Mouse (Mus musculus): Measurements from ENCODE around the gene Nectin2.
A peak's percentile ranks its signal among the peaks of the same experiment; 100 is the strongest.

Nectin2 gene

DNA sequence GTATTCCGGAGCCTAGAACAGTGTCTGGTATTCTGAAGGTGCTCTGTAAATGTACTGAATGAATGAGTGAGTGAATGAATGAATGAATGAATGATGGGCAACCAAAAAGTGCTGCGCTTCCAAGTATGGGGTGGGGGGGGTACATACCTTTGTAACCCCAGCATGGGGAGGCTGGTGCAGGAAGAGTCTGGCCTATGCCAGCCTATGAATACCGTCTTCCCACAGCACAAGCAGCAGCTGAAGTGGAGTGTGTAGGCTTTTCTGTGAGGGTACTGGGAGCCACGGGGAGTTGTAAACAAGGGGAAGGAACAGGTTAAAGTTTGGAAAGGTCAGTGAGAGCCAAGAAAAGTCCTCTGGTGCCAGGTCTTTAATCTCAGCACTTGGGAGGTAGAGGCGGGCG is 6.5 kb downstream of the Nectin2 start:
- no peak for DNase-seq

GRCm38 (mm10) chr7:19742468-19742867 is 7.8 kb downstream of the Nectin2 start:
- no peak for DNase-seq

DNA sequence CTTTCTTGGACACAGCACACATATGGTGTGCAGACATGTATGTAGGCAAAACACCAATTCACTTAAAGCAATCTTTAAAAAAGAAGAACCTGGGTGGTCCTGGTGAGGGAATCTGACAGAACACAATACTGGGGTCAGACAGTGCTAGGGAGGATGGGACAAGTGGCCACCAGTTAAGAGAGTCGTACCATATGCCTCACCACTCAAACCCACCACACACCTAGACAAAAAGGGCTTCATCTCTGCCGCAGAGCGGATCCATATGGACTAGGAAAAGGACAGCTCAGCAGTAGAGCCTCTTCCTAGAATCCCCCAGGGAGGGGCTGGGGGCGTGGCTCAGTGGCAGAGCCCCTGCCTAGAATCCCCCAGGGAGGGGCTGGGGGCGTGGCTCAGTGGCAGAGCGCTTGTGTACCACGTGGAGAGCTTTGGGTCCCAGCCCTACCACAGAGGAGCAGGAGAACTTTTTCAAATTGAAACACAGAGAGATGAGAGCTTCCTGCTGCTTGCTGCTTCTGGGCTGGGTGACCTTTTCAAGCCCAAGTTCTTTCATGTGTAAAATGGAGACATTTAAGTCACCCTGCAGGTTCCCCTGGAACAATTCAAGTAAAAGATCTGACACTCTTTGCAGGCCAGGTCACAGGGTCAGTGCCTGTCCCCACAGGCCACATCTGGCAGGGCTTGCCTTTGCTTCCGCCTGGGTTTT is 8.8 kb downstream of the Nectin2 start:
- DNase-seq: peak; percentile 37

- peak; percentile 45 for DNase-seq
Observed at GRCm38 (mm10) chr7:19740269-19740668, 10.0 kb downstream of the Nectin2 start.

DNA sequence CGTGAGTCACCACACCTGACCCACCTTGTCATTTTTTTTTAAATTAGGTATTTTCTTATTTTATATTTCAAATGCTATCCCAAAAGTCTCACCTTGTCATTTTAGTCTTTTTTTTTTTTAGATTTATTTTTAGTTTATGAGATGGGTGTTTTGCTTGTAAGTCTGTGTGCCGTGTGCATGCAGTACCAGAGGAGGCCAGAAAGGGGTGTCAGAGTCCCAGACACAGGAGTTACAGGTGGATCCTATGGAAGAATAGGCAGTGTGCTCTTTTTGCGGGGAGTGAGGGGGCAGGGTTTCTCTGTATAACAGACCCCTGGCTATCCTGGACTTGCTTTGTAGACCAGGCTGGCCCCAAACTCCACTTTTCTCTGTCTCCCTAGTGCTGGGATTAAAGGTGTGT is 11.5 kb downstream of the Nectin2 start:
- no peak for DNase-seq

DNA sequence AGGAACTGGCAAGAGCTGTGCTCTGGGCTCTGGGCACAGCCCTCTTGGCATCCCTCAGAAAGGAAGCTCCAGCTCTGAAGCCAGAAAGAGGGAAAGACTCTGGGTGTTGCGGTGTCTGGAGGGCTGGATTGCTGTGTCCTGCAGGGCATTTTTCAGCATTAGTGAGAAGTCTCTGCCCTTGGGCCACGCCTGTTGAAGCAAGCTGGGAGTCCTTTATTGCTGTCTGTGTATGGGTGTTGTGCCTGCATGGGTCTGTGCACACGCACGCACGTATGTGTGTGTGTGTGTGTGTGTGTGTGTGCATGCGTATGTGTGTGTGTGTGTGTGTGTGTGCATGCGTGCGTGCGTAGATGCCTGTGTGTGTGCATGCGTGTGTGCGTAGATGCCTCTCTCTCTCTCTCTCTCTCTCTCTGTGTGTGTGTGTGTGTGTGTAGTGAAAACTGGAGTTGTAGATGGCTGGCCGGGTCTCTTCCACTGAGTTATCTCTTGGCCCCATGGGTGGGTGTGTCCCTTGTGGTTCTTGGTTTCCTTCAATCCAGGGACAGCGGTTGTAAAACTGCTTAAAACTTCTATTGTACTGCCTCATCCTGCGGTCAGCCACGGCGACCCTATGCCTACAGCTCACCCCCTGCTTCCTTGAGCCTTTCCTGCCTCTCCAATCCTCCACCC is 13.8 kb downstream of the Nectin2 start:
- DNase-seq: peak; percentile 78

DNA sequence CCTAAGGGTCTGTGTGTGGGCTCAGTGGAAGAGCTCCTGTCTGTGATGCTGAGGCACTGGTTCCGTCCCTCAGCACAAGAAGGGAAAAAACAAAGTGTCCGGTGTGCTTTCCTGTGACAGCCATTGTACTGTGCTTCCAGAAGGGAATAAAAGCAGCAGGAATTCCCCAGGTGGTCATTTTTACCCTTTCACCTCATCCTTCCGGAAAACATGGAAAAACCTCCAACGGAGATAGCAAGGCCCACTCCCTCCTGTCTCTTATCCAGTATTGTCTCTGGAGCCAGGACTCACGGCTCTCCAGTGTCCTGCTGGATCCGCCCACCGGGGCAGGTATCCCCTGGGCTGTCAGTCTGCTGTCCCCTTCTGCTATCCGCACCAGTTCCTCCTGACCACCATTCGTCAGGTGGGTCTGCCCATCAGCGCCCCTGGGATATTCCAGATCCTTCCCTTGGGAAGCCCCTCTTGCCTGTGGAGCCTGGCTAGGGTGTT is 16.1 kb downstream of the Nectin2 start:
- DNase-seq: no peak

DNA sequence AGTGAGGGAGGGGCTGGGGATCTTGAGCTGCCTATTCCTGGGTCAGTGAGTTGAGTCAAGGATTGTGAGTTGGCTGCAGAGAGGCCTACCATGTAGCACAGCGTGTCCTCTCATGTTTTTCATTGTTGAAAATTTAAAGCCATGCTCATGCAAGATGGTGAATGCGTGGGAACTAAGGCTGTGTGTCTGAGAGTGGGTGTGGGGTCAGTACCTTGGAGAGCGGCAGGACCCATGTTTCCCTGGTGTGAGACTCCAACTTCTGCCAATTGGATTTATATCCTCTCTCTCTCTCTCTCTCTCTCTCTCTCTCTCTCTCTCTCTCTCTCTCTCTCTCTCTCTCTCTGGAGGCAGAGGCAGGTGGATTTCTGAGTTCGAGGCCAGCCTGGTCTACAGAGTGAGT is 23.7 kb downstream of the Nectin2 start:
- DNase-seq: no peak

DNA sequence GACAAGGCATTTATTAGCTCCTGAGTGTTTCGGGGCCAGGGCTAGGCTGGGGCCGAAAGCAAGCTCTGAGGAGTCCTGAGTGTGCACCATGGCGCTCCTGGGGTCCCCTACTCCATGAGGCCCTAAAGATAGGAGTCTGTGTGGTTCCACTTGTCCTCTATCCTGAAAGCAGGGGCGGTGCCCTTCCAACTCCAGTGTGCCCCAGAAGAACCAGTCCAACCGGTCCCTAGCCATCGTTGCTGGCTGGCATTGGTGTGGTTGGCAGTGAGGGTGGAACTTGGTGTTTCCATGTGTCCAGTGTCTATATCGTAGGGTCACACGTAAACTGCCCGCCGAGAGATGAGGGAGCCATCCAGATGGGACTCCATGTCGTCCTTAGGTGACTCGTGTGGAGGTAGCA is 26.1 kb downstream of the Nectin2 start:
- DNase-seq: no peak

DNA sequence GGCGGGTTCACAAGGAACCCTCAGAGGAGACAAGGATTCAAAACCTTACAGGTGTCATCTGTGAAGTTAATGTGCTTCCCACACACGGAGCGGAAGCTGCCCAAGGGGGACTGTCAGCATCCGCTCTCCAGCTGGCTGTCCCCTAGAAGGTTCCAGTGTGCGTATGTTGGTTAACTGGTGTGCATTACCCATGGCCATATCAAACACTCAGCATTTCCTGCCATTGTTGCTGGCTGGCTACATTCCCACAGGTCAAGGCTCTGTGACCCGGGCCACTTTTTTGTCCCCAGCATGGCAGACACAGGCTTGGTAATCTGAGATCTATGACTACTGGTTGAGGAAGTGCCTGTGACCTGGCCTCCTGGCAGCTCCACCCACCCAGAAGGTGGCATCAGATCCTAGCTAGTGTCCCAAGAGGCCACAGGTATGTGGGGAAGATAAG is 27.5 kb downstream of the Nectin2 start:
- DNase-seq: no peak

DNA sequence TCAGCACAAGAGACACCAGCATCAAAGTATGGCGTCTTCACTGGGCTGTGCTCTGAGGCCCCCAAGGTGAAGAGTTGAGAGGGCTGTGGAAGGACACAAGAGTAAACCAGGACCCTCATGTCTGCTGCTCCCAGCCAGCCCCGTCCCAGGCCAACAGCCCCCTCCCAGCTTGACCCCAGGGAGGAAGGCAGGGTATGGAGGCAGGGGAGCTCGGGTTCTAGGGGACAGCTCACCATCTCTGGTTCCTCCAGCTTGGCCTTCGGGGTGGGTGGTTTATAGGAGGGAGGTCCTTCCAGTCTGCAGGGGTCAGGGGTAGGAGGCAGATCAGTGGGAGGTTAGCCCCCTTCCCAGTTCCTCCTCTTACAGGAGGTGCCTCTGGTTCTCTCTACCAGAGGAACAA is 31.1 kb downstream of the Nectin2 start:
- no peak for DNase-seq

- no peak for DNase-seq
Observed at GRCm38 (mm10) chr7:19718297-19718952, 31.9 kb downstream of the Nectin2 start.

DNA sequence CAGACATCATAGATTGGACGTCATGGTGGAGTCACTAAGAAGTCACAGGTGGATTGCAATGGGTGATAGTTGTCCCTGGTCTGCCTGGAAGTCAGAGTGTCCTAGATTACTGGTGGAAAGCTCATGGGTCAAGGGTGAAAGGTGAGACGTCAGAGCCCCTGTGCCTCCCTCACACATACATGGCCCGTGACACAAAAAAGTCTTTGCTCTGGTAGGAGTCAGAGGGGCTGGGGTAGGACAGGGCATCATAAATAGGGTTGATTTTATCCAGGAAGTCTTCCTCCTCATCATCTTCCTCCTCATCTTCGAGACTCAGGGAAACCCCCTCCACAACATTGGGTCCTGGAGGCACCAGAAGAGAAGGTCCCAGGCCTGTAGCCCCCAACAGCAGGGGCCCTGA is 32.9 kb downstream of the Nectin2 start:
- no peak for DNase-seq

DNA sequence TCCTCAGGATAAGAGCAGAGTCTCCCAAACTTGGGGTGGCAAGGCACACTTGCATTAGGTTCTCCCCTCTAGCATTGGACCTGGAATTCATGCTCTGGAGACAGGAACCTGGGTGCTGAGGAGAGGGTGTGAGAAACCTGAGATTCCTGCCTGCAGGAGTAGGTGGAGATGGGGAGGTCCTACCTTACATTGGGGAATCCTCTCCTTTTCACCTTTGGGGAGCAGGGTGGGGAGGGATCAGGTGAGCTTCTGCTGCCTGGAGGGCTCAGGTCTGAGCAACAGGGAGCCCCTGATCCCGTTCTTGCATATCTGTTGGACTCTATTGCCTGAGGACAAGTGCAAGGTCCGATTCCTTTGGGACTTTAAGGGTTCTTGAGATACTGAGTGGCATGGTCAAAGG is 33.5 kb downstream of the Nectin2 start:
- DNase-seq: no peak

GRCm38 (mm10) chr7:19716055-19716682 is 34.1 kb downstream of the Nectin2 start:
- DNase-seq: no peak

- peak; percentile 99 for DNase-seq
Observed at GRCm38 (mm10) chr7:19715239-19716054, 34.8 kb downstream of the Nectin2 start, which contains the start of gene Tomm40. Gene Tomm40 (minus strand): TSS chr7:19715438.

DNA sequence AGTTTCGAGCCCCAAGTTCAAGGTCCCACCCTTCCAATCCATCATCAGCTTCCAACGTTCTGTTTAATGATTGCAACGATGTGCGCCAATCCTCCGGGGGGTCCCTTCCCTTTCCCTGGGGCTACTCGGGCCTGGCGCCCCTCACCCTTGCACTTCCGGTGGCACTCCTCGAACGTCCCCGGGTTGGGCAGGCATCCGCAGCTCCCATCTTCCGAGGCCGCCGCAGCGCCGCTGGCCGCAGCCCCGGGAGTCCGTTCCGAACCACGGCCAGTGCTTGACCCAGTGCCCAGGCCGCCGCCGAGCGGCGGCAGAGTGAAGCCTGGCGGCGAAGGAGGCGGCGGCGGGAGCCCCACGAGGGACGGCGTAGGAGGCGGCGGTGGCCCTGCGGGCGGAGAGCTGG is 35.4 kb downstream of the Nectin2 start:
- DNase-seq: no peak

GRCm38 (mm10) chr7:19713598-19713997 is 36.7 kb downstream of the Nectin2 start:
- no peak for DNase-seq

DNA sequence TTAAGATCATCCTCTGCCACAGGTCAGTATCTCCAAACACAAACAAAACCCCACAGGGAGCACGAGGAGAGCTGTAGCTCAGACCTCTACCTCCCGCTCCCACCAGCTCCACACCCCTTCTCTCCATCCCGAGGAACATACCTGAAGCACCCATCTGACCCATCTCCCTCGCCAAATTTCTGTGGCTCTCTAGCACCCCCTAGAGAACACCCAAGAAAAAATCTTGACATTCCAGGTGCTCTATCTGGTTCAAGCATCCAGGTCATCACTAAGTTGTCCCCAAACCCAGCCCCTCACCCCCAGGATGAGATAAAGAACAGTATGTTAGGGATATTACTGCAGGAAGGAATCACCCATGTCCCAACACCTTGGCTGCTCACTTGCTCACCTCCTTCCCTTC is 37.1 kb downstream of the Nectin2 start:
- DNase-seq: no peak

DNA sequence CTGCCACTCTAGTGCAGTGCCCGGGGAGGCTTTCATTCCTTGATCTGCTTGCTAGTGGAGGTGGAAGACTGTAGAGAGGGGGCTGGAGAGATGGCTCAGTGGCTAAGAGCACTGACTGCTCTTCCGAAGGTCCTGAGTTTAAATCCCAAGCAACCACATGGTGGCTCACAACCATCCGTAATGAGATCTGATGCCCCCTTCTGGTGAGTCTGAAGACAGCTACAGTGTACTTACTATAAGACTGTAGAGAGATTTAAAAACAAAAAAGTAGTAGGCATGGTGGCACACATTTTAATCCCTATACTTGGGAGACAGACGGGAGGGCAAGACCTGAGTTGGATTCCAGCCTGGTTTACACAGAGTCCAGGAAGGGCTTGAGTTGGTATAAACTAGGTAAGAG is 37.9 kb downstream of the Nectin2 start:
- DNase-seq: no peak

DNA sequence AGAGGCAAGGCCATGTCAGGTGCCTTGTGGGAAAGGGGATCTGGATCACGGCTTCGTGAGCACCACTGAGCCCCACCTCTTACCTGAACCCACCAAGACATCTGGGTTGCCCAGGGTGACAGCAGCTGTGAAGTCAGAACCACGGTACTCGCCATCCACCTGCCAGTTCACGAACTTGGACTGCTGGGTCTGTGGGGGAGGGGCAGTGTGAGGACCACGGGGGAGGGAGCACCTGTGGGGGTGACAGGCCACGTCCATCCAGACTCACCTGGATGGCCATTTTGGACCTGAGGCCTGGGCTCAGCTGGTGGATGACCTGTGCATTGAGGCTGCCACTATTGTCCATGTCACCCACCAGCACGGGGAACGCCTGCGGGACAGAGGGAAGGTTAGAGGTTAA is 39.6 kb downstream of the Nectin2 start:
- no peak for DNase-seq

GRCm38 (mm10) chr7:19705271-19705670 is 45.0 kb downstream of the Nectin2 start:
- DNase-seq: no peak

GRCm38 (mm10) chr7:19704475-19704874 is 45.8 kb downstream of the Nectin2 start:
- no peak for DNase-seq

Measured in liver (tissue).